Mouse (Mus musculus) forebrain, embryonic 16.5 days (tissue): ENCODE data around the gene Cyp2j5. TPM values are rescaled to one million over a fixed set of nuclear protein-coding genes. Genes with fewer than 3 reads are reported as not detected.

Experiments used
- polyA plus RNA-seq: library from polyadenylated mRNA; unstranded; fragments of >200 nt; fragmentation: Nextera tagmentation; extraction: Ambion mirVana; gene quantifications from 2 replicates; pipeline ENCODE4 v1.2.1, GENCODE M21; 2015

The Cyp2j5 gene
- polyA plus RNA-seq, 1 experiment from 2014 or later: not detected

Other genes with a start within 250 kb of the Cyp2j5 start
- 0.16 TPM in 1 of 2 replicates, not detected in the other for gene Cyp2j8, start 156.8 kb downstream of the Cyp2j5 start, polyA plus RNA-seq
- 4.6 and 4.8 TPM in 2 replicates for gene Cyp2j6, start 110.5 kb downstream of the Cyp2j5 start, polyA plus RNA-seq
- 3.4 and 4.1 TPM in 2 replicates for gene Cyp2j9, start 72.6 kb downstream of the Cyp2j5 start, polyA plus RNA-seq
- 0.10 and 0.16 TPM in 2 replicates for gene Gm12695, start 121.0 kb upstream of the Cyp2j5 start, polyA plus RNA-seq